Mouse (Mus musculus) liver, embryonic 14.5 days (tissue): Measurements from ENCODE around the gene Pkp2.

Experiments
- CTCF ChIP-seq: IDR thresholded peaks from 2 replicates; pipeline ENCODE4 v1.5.1; 2016; ENCODE audit warnings: antibody characterized with exemption, low read depth, control low read depth
- EP300 ChIP-seq: IDR thresholded peaks from 2 replicates; pipeline ENCODE4 v1.6.1; 2016; ENCODE audit warnings: antibody characterized with exemption, low read depth

- TF ChIP-seq CTCF (no peak), EP300 (no peak)
These were observed 49.3 kb downstream of the Pkp2 start for GRCm38 (mm10) chr16:16262436-16262835.
